Mouse (Mus musculus) lung, embryonic 16.5 days (tissue): ENCODE data around the gene Lrba. TPM values are rescaled to one million over a fixed set of nuclear protein-coding genes. Genes with fewer than 3 reads are reported as not detected.

Source experiments
- ATAC-seq: fragments of 200-750 bp; cut with Nextera tagmentation; 2 replicates; pipeline ENCODE4 v1.8.0; 2017; ENCODE audit warnings: low read depth, mild to moderate bottlenecking, moderate library complexity
- H3K27ac ChIP-seq: fragments of 300-500 bp; sonication (generic); 2 replicates; pipeline ENCODE4 v1.5.1; 2014; ENCODE audit warnings: mild to moderate bottlenecking, control low read depth, low read length
- H3K27me3 ChIP-seq: fragments of 300-500 bp; sonication (generic); 2 replicates; pipeline ENCODE4 v1.6.1; 2014; ENCODE audit warnings: low read depth, low read length, mixed read lengths; ENCODE audit not compliant: control insufficient read depth, insufficient read depth
- H3K36me3 ChIP-seq: fragments of 300-500 bp; sonication (generic); 2 replicates; pipeline ENCODE4 v1.6.1; 2014; ENCODE audit warnings: low read length; ENCODE audit not compliant: control insufficient read depth, insufficient read depth
- H3K4me1 ChIP-seq: fragments of 300-500 bp; sonication (generic); replicated peaks from 2 replicates; pipeline ENCODE4 v1.6.1; 2014; ENCODE audit warnings: low read length, mixed read lengths; ENCODE audit not compliant: control insufficient read depth, insufficient read depth
- H3K4me2 ChIP-seq: fragments of 300-500 bp; sonication (generic); 2 replicates; pipeline ENCODE4 v1.6.1; 2014; ENCODE audit warnings: low read depth, low read length, control low read depth
- H3K4me3 ChIP-seq: fragments of 300-500 bp; sonication (generic); 2 replicates; pipeline ENCODE4 v1.5.1; 2014; ENCODE audit warnings: mild to moderate bottlenecking, low read length, control low read depth
- H3K9ac ChIP-seq: fragments of 300-500 bp; sonication (generic); 2 replicates; pipeline ENCODE4 v1.6.1; 2014; ENCODE audit warnings: low read length, control low read depth
- H3K9me3 ChIP-seq: fragments of 300-500 bp; sonication (generic); 2 replicates; pipeline ENCODE4 v1.6.1; 2016; ENCODE audit warnings: low read length; ENCODE audit not compliant: control insufficient read depth
- WGBS: fragments of 180-500 bp; shearing (Covaris S2); extraction: QIAGEN DNeasy Blood & Tissue Kit; methylation state at CpG from one replicate; pipeline ENCODE4 v1.1.7; 2014; 5-methylcytosine and 5-hydroxymethylcytosine counted together
- polyA plus RNA-seq: library from polyadenylated mRNA; unstranded; fragments of >200 nt; fragmentation: Nextera tagmentation; extraction: Ambion mirVana; gene quantifications from 2 replicates; pipeline ENCODE4 v1.2.1, GENCODE M21; 2015

Lrba gene
- polyA plus RNA-seq, 1 experiment from 2014 or later, result 3.4 TPM

DNA sequence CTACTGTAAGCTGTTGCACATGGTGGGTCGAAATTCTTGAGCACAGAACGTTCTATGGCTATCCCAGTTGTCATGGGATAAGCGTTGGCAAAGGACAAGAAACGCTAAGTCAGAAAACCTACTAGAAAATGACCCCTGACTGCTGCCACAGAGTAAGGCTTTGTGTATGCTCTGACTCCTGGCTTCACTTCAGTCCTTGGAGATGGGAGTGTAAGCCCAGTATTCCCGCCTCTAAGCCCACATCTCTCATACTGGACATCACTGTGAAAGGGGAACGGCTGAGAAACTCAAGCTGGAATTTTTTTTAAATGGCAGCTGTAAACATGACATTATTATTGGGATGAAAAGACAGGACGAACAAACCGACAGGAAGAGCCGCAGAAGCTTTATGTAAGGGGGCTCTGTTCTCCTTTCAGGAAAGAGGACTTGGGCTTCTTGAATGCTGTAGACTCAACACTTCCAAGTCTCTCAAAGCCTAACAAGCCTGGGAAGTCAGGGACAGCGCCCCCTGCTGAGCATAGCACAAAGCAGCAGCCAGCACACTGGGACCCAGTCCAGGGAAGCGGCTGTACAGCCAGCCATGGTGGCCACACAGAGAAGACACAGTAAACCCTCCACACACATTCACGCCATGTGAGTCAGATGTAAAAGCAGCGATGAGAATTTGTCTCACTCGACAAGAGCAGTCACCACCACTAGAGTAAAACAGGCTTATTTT is 583.4 kb downstream of the Lrba start:
- Histone ChIP-seq H3K4me2 (no peak overlapping the region), H3K27me3 (no peaks in the 10 kb centered on the region), H3K27ac (no peak overlapping the region), H3K9ac (no peak overlapping the region), H3K9me3 (no peaks in the 10 kb centered on the region), H3K4me1 (no peaks in the 10 kb centered on the region), H3K36me3 (no peaks in the 10 kb centered on the region), H3K4me3 (no peak overlapping the region)
- no peak for ATAC-seq
- WGBS, result 68% methylated on average over 14 of the region's 14 CpGs

DNA sequence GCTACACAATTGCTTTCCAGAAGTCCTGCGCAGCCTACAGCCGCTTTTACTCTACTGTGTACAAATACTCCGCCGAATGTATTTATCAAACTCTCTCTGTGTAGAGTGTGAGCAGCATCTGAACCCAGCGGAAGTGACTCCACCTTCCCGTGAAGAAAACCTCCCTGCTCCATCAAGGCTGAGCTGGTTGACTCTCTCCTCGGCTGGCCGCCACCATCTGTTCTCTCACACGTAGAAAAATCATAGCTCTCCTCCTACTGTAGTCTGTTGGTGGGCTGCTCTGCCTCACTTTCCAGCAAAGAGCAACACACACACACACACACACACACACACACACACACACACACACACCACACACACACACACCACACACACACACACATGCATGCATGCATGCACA is 584.7 kb downstream of the Lrba start:
- no peak overlapping the region for H3K4me3 ChIP-seq
- no peak overlapping the region for H3K4me2 ChIP-seq
- 0 out of 2 replicates have a peak, but pooled peaks have one; percentile 26 for ATAC-seq
- H3K36me3 ChIP-seq, result no peaks in the 10 kb centered on the region
- H3K4me1 ChIP-seq, result no peaks in the 10 kb centered on the region
- 53% methylated on average over 9 of the region's 9 CpGs for WGBS
- H3K9me3 ChIP-seq, result no peaks in the 10 kb centered on the region
- no peaks in the 10 kb centered on the region for H3K27me3 ChIP-seq
- no peak overlapping the region for H3K9ac ChIP-seq
- peak overlapping the region; percentile 15; the same call in 1 of the 2 replicates for H3K27ac ChIP-seq

DNA sequence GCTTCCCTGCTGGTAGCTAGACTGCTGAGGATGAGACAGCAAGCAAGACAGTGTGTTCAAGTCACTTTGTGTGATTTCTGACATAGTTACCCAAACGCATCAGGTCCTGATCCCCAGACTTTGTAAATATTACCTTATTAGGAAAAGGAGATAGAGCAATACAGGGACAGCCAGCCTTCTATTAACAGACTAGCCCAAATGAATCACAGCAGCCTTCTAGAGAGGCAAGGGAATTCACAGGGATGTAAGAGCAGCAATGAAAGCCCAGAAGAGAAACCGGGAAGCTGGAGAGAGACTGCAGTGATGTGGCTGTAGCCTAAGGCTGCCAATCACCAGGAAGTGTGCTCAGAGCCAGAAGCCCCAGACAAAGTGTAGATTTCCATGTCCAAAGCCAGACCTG is 585.2 kb downstream of the Lrba start:
- WGBS, result 27% methylated on average over 2 of the region's 2 CpGs
- no peak overlapping the region for H3K4me3 ChIP-seq
- no peak overlapping the region for H3K9ac ChIP-seq
- no peaks in the 10 kb centered on the region for H3K4me1 ChIP-seq
- no peak overlapping the region for H3K4me2 ChIP-seq
- peak; percentile 43; the same call in 1 of the 2 replicates for ATAC-seq
- no peaks in the 10 kb centered on the region for H3K9me3 ChIP-seq
- H3K27ac ChIP-seq, result no peak overlapping the region; the same call in 1 of the 2 replicates
- H3K27me3 ChIP-seq, result no peaks in the 10 kb centered on the region
- H3K36me3 ChIP-seq, result no peaks in the 10 kb centered on the region

DNA sequence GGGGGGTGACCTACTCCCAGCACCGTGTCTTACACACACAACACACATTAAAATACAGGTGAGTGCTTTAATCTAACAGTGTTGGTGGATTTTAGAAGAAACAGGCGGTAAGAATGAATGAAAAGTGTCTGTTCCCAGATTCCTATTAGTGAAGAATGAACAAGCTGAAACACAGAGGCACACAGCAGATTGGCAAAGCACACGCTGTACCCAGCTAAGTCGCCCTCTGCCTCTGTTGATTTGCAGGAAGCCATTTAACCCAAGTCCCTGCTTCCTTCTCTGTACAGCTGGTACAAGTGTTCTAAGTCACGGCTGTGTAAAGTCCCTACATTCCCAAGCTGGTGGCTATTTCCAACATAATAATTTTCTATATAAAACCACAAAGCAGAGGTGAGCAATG is 586.4 kb downstream of the Lrba start:
- Histone ChIP-seq H3K4me2 (no peak overlapping the region), H3K27me3 (no peaks in the 10 kb centered on the region), H3K27ac (no peak overlapping the region), H3K9me3 (no peaks in the 10 kb centered on the region), H3K9ac (no peak overlapping the region), H3K4me1 (no peaks in the 10 kb centered on the region), H3K4me3 (no peak overlapping the region), H3K36me3 (no peaks in the 10 kb centered on the region)
- WGBS, result 87% methylated on average over 5 of the region's 5 CpGs
- no peak for ATAC-seq

DNA sequence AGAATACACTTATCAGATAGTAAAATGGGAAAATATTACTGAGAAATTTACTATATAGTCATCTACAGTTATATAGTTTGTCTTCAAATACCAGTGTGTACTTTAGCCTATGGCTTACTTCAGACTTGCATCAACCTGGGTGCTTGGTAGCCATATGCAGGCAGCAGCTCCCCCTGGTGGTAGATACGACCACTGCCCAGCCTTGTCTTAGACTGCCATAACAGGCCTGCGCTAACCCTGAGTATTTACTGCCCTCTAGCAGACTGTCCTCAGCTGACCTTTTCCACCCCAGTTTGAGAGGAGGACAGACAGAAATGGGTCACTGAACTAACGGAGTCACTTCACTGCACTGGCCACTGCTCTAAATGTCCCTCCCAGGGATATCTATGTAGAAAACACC is 588.2 kb downstream of the Lrba start:
- no peak overlapping the region for H3K4me3 ChIP-seq
- H3K27ac ChIP-seq, result no peak overlapping the region
- WGBS, result 18% methylated on average over 3 of the region's 3 CpGs
- no peaks in the 10 kb centered on the region for H3K9me3 ChIP-seq
- no peaks in the 10 kb centered on the region for H3K36me3 ChIP-seq
- no peaks in the 10 kb centered on the region for H3K27me3 ChIP-seq
- no peaks in the 10 kb centered on the region for H3K4me1 ChIP-seq
- peak; percentile 85 for ATAC-seq
- no peak overlapping the region for H3K4me2 ChIP-seq
- H3K9ac ChIP-seq, result no peak overlapping the region

DNA sequence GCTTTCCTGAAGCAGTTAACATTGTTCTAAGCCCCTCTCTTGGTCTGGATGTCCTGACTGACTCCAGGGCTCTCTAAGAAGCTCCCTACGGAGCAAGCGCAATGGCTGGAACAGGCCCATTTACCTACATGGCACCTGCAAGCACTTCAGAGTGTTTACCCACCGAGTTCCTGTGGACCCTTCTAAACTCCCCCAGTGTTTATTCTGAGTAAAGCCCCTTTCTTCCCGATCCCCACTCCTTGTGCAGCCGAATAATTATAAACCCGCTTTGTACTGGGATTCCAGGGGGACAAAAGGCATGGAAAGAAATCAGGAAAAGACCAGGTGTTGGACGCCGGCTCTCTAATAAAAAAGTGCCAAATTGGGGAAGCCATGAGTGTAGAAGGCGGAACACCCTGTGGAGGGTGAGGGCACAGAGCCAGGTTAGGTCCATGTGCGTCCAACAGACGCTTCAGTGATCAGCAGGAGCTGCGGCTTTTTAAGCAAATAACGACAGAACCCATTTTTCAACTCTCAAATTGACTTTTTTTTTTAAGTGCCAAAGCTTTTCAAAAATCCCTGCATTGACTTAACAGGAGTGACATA is 593.6 kb downstream of the Lrba start:
- no peaks in the 10 kb centered on the region for H3K36me3 ChIP-seq
- no peak overlapping the region for H3K4me3 ChIP-seq
- peak overlapping the region; percentile 74 for H3K27ac ChIP-seq
- no peaks in the 10 kb centered on the region for H3K9me3 ChIP-seq
- peak overlapping the region; percentile 24; the same call in 1 of the 2 replicates for H3K4me2 ChIP-seq
- H3K9ac ChIP-seq, result no peak overlapping the region
- no peaks in the 10 kb centered on the region for H3K27me3 ChIP-seq
- H3K4me1 ChIP-seq, result peaks cover 4% of the 10 kb centered on the region; the same call in 1 of the 2 replicates
- 49% methylated on average over 13 of the region's 13 CpGs for WGBS
- peak; percentile 76 for ATAC-seq

DNA sequence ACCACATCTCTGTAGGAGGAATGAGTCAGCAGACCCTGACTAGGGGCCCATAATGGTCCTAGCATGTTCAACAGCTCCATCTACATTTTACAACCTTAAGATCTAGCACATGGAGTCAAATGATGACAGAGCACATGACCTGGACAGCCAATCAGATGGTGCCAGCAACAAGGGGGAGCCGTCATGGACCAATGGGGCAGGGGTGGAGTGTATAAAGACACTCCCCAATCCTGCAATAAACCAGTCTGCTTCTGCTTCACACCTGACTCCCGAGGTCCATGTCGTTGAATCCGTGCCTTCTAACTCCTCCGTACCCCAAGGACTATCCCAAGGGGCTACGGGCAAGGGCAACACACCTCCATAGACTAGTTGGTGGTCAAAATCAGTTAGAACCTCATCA is 594.9 kb downstream of the Lrba start:
- no peak overlapping the region for H3K27ac ChIP-seq
- H3K36me3 ChIP-seq, result no peaks in the 10 kb centered on the region

DNA sequence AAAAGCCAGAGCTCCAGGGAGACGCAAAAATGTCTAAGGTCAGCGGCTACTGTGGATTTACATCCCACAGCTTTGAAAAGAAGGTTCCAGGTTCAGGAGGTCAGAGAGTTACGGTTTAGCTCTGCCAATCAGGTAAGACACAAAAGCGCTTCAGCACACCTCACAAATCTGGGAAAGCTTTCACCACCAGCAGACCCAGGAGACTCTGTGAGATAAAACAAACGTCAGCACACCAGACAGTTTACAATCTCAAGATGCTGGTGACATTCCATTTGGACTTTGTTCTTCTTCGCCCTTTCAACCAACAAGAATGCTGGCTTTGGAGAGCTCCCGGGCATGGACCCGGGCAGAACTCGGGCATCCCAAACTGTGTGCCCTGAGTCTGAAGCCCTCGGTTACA is 595.9 kb downstream of the Lrba start:
- Histone ChIP-seq H3K27ac (no peak overlapping the region), H3K4me1 (peaks cover 4% of the 10 kb centered on the region; the same call in 1 of the 2 replicates), H3K9ac (no peak overlapping the region), H3K4me3 (no peak overlapping the region), H3K27me3 (no peaks in the 10 kb centered on the region), H3K4me2 (no peak overlapping the region), H3K9me3 (no peaks in the 10 kb centered on the region), H3K36me3 (no peaks in the 10 kb centered on the region)
- no peak for ATAC-seq
- 30% methylated on average over 10 of the region's 10 CpGs for WGBS

More for the DNA sequence above, 594.9 kb downstream of the Lrba start:
- Histone ChIP-seq H3K4me1 (peaks cover 4% of the 10 kb centered on the region; the same call in 1 of the 2 replicates), H3K27me3 (no peaks in the 10 kb centered on the region), H3K9me3 (no peaks in the 10 kb centered on the region), H3K4me2 (no peak overlapping the region), H3K9ac (no peak overlapping the region), H3K4me3 (no peak overlapping the region)
- no peak for ATAC-seq
- 93% methylated on average over 6 of the region's 6 CpGs for WGBS

DNA sequence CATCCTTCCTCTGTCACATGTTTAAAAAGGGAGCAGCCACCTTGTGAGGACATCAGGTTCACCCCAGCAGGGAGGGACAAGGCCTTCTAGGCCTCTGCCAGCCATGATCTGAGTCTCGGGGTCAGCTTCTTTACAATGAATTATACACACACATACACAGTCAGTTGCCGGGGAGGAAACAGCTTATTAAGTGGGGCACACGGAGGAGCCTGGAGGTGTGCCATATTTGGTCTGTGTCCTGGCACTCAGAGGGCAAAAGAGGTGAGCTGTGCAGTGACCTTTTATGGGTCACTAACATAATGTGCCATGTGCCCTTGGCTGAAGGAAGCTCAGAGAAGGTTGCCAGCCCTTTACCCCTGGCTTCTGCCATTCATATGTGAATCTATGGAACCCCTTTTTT is 596.9 kb downstream of the Lrba start:
- 40% methylated on average over 3 of the region's 3 CpGs for WGBS
- Histone ChIP-seq H3K4me3 (no peak overlapping the region), H3K4me2 (no peak overlapping the region), H3K9ac (no peak overlapping the region), H3K36me3 (no peaks in the 10 kb centered on the region), H3K27ac (no peak overlapping the region), H3K9me3 (no peaks in the 10 kb centered on the region), H3K27me3 (no peaks in the 10 kb centered on the region), H3K4me1 (peaks cover 4% of the 10 kb centered on the region; the same call in 1 of the 2 replicates)
- no peak for ATAC-seq
